Mouse (Mus musculus): ENCODE results near the gene Kcnd3. TPM values are rescaled to one million over a fixed set of nuclear protein-coding genes. Genes with fewer than 3 reads are reported as not detected.

Kcnd3 gene
- polyA plus RNA-seq, 1 experiment = 21.2 TPM

DNA sequence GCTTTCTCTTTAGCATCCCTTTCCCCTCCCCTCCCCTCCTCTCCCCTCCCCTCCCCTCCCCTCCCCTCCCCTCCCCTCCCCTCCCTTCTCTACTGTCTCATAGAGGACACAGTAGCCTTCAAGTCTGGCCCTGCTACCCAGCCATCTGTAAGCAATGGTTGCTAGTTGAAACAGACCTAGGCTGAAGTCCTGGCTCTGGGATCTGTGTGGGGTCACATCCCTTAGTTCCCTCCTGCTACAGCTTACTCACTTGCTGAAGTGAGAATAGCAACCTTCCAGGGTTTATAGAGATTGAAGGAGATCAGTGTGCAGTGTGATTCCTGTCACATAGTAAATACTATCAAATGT is 262.7 kb downstream of the Kcnd3 start:
- Histone ChIP-seq H3K27ac (ENCODE audit: insufficient read depth, low read length) (no peak overlapping the region), H3K4me1 (ENCODE audit: control insufficient read depth, insufficient read depth, low read length) (peaks cover 3% of the 10 kb centered on the region), H3K4me3 (ENCODE audit: insufficient read depth, low read length) (no peak overlapping the region)
- TF ChIP-seq POLR2A (IDR thresholded peaks at IDR 0.05; ENCODE audit: extremely low read depth, insufficient read depth, low read length) = no peak
- TF ChIP-seq CTCF (IDR thresholded peaks at IDR 0.05; ENCODE audit: extremely low read depth, insufficient read depth, low read length) = no peak

DNA sequence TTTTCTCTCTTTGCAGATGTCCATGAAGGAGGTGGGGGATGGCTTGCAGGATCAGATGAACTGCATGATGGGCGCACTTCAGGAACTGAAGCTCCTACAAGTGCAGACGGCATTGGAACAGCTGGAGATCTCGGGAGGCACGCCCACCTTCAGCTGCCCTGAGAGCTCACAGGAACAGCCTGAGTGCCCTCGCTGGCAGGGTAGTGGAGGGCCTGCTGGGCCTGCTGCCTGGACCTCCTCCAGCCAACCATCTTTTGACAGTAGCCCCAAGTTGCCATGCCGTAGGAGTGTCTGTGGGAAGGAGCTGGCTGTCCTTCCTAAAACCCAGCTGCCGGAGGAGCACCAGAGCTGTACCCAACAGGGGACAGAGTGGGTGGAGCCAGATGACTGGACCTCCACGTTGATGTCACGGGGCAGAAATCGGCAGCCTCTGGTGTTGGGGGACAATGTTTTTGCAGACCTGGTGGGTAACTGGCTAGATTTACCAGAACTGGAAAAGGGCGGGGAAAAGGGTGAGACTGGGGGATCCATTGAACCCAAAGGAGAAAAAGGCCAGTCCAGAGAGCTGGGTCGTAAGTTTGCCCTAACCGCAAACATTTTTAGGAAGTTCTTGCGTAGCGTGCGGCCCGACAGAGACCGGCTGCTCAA is 264.3 kb downstream of the Kcnd3 start:
- TF ChIP-seq POLR2A (IDR thresholded peaks at IDR 0.05; ENCODE audit: extremely low read depth, insufficient read depth, low read length) (no peak), CTCF (IDR thresholded peaks at IDR 0.05; ENCODE audit: extremely low read depth, insufficient read depth, low read length) (no peak)
- Histone ChIP-seq H3K4me1 (ENCODE audit: control insufficient read depth, insufficient read depth, low read length) (no peaks in the 10 kb centered on the region; the same call in 1 of the 2 replicates), H3K27ac (ENCODE audit: insufficient read depth, low read length) (no peak overlapping the region), H3K4me3 (ENCODE audit: insufficient read depth, low read length) (no peak overlapping the region)

DNA sequence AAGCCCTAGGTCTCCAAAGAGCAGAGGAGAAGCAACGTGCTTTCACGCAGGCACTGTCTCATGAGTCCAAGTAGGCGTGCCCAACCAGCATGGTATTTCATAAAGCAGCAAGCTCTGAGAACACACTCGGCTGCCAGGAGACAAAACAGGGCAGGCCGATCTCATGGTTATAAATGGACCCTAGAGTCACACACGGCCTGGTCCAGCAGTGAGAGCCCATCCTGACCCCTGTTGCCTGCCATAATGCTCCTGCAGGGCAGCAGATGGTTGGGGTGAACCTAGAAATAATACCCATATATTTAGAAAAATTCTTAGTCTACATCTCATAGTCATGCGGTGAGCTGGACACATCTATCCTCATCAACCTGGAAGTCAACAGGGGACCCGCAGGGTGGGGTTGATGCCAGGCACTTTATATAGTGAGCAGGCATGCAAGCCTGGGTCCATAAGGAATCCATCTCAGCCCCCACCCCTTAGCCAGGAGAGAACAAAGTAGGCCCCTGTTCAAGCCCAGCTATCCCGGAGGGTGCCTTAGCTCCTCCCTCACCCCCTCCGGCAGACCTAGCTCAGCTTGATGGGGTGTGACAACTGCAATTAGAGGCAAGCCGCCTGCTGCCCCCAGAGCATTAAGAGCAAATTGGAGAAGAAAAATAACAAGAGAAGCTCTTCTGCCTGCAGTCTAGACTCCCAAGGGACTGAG is 265.9 kb downstream of the Kcnd3 start:
- TF ChIP-seq POLR2A (IDR thresholded peaks at IDR 0.05; ENCODE audit: extremely low read depth, insufficient read depth, low read length) (peak; percentile 65), CTCF (IDR thresholded peaks at IDR 0.05; ENCODE audit: extremely low read depth, insufficient read depth, low read length) (no peak)
- no peak overlapping the region for H3K27ac ChIP-seq (ENCODE audit: insufficient read depth, low read length)
- H3K4me3 ChIP-seq (ENCODE audit: insufficient read depth, low read length) = no peak overlapping the region
- no peaks in the 10 kb centered on the region; the same call in 1 of the 2 replicates for H3K4me1 ChIP-seq (ENCODE audit: control insufficient read depth, insufficient read depth, low read length)

DNA sequence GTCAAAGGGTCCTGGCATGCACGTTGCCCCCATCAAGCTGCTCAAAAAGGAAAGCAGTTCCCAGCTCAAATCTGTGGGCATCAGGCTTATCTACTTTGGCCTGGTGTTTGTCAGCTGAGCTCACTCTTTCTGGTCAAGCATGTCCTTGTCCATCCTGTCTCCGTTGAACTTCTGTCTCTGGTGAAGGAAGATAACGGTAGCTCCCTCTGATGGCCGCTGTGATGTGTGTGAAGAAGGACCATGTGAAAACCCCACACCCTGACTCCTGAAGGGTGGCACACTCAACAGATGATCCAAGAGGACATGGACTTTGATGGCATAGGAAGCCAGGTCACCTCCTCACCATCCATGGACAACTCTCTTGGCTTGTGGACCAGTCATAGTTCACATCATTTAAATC is 266.6 kb downstream of the Kcnd3 start:
- TF ChIP-seq CTCF (IDR thresholded peaks at IDR 0.05; ENCODE audit: extremely low read depth, insufficient read depth, low read length) = peak; percentile 25; the same call in 1 of the 2 replicates
- peak; percentile 35; the same call in 1 of the 2 replicates for TF ChIP-seq POLR2A (IDR thresholded peaks at IDR 0.05; ENCODE audit: extremely low read depth, insufficient read depth, low read length)
- Histone ChIP-seq H3K27ac (ENCODE audit: insufficient read depth, low read length) (no peak overlapping the region), H3K4me1 (ENCODE audit: control insufficient read depth, insufficient read depth, low read length) (no peaks in the 10 kb centered on the region; the same call in 1 of the 2 replicates), H3K4me3 (ENCODE audit: insufficient read depth, low read length) (no peak overlapping the region)

DNA sequence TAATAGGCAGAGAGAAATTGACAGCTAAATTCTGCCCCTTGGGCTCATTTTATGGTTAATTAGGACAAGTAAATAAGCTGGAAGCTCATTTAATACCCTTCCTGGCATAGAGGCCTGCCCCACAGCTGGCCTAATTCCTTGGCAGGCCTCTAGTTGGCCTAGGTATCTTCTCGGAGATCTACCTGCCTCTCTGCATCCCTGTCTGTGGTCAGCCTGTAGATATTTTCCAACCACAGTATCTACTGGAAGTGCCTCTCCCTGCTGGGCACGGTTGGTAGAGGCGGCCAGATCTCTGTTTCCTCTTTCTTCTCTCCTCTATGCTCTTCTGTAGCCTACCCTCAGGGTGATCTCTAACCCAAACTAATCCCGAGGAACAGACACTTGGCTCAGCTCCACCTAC is 267.8 kb downstream of the Kcnd3 start:
- Histone ChIP-seq H3K27ac (ENCODE audit: insufficient read depth, low read length) (no peak overlapping the region), H3K4me1 (ENCODE audit: control insufficient read depth, insufficient read depth, low read length) (no peaks in the 10 kb centered on the region), H3K4me3 (ENCODE audit: insufficient read depth, low read length) (no peak overlapping the region)
- no peak for TF ChIP-seq CTCF (IDR thresholded peaks at IDR 0.05; ENCODE audit: extremely low read depth, insufficient read depth, low read length)
- TF ChIP-seq POLR2A (IDR thresholded peaks at IDR 0.05; ENCODE audit: extremely low read depth, insufficient read depth, low read length) = peak; percentile 59; the same call in 1 of the 2 replicates

DNA sequence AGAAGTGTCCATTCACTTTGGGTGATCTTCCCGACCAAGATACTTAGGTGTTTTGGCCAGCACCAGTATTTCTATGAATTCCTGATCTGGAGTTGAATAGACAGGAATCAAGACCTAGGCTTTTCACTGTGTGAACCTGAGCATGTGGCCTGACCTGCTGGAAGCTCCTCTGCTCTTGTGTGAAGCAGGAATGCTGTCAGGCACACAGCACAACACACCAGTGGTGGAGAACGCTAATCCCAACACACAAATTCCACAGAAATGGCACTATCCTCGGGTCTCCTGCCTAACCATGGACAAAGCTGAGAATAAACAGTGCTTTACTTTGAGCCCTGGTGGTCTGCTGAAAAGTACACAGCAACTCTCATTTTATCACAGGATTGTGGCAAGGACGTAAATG is 268.4 kb downstream of the Kcnd3 start:
- Histone ChIP-seq H3K4me3 (ENCODE audit: insufficient read depth, low read length) (no peak overlapping the region), H3K4me1 (ENCODE audit: control insufficient read depth, insufficient read depth, low read length) (no peaks in the 10 kb centered on the region), H3K27ac (ENCODE audit: insufficient read depth, low read length) (no peak overlapping the region)
- TF ChIP-seq POLR2A (IDR thresholded peaks at IDR 0.05; ENCODE audit: extremely low read depth, insufficient read depth, low read length) (peak; percentile 54; the same call in 1 of the 2 replicates), CTCF (IDR thresholded peaks at IDR 0.05; ENCODE audit: extremely low read depth, insufficient read depth, low read length) (no peak)

DNA sequence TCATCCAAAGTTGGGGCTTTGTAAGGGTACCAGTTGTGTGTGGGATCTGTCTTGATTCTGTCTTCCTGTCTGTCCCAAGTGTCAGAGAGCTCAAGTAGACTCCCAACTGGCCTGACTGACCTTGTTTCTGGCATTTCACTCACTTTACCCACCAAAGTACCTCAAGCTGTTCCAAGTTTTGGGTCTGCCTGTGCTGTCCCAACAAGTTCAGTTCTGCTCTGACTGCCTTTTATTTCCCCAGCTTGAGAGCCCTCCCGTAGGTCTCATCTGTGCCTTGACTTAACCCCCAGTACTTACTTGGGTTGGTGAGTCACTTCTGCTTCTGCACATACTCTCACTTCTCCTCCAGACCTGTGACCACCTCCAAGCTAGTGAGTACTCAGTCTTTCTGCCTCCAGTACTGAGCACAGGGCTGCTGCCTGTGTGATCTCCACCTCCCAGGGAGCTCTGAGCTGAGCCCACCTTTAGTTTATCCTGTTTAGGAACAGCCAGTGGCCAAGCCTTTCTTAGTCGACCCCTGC is 269.6 kb downstream of the Kcnd3 start:
- Histone ChIP-seq H3K4me1 (ENCODE audit: control insufficient read depth, insufficient read depth, low read length) (no peaks in the 10 kb centered on the region), H3K27ac (ENCODE audit: insufficient read depth, low read length) (no peak overlapping the region), H3K4me3 (ENCODE audit: insufficient read depth, low read length) (no peak overlapping the region)
- TF ChIP-seq POLR2A (IDR thresholded peaks at IDR 0.05; ENCODE audit: extremely low read depth, insufficient read depth, low read length) = no peak
- TF ChIP-seq CTCF (IDR thresholded peaks at IDR 0.05; ENCODE audit: extremely low read depth, insufficient read depth, low read length) = no peak

DNA sequence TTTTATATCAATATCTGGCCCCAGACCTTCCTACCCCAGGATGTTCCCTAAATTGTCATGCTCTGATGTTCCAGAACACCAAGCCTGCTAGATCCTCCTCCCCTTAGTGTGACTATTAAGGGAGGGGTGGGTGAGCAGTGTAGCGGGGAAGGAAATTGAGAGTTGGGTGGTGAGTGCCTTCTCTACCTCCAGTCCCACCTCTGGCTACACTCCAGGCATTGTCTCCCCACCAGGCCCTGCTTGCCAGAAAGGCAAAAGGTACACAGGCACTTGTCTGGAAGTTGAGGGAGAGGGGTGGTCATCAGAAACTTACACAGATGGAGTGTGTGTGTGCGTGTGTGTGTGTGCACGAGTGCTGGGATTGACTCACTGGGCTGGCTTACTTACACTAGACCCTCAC is 270.4 kb downstream of the Kcnd3 start:
- no peak overlapping the region for H3K27ac ChIP-seq (ENCODE audit: insufficient read depth, low read length)
- 0 out of 2 replicates have a peak, but pooled peaks have one; percentile 42 for TF ChIP-seq POLR2A (IDR thresholded peaks at IDR 0.05; ENCODE audit: extremely low read depth, insufficient read depth, low read length)
- no peak for TF ChIP-seq CTCF (IDR thresholded peaks at IDR 0.05; ENCODE audit: extremely low read depth, insufficient read depth, low read length)
- H3K4me1 ChIP-seq (ENCODE audit: control insufficient read depth, insufficient read depth, low read length) = no peaks in the 10 kb centered on the region
- H3K4me3 ChIP-seq (ENCODE audit: insufficient read depth, low read length) = no peak overlapping the region

Other genes with a start within 250 kb of the Kcnd3 start
- 9.1 and 9.4 TPM in 2 replicates for gene Ddx20, start 235.2 kb downstream of the Kcnd3 start, polyA plus RNA-seq (2012; rRNA removed)